Mouse (Mus musculus): ENCODE data around the gene Disp1.

Gene Disp1

GRCm38 (mm10) chr1:183220796-183221718, at the start of gene Disp1:
TSS of gene Disp1 (minus strand) at chr1:183221522.
- DNase-seq (ENCODE audit: low spot score), result peak; percentile 62

GRCm38 (mm10) chr1:183267666-183268065, 46.3 kb upstream of the Disp1 start:
- no peak for DNase-seq (ENCODE audit: low spot score)

- DNase-seq (ENCODE audit: low spot score), result no peak
Measured at GRCm38 (mm10) chr1:183265921-183266467, 44.7 kb upstream of the Disp1 start.

GRCm38 (mm10) chr1:183264145-183265008, 43.1 kb upstream of the Disp1 start:
- no peak for DNase-seq (ENCODE audit: low spot score)

GRCm38 (mm10) chr1:183252574-183252973, 31.3 kb upstream of the Disp1 start:
- DNase-seq (ENCODE audit: low spot score), result no peak

- no peak for DNase-seq (ENCODE audit: low spot score)
Measured at GRCm38 (mm10) chr1:183251818-183252217, 30.5 kb upstream of the Disp1 start.

DNA sequence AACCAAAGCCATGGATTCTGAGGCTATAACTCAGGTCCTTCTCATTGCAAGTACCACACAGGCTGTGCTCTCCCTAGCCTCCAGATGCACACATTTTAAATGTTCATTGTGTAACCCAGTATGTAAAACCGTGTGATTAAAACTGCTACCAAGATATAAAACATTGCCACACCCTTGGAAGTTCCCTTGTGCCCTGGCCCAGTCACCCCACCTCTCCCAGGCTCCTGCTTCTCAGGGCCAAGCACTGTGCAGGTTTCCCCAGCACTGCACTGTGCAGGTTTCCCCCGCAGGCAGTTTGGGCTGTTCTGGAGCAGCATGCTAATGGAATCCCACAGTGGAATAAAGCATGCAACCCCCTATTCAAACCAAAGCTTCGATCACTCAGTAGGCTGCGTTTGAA, 29.3 kb upstream of the Disp1 start:
- no peak for DNase-seq (ENCODE audit: low spot score)

- no peak for DNase-seq (ENCODE audit: low spot score)
Measured at GRCm38 (mm10) chr1:183248144-183248543, 26.8 kb upstream of the Disp1 start.

DNA sequence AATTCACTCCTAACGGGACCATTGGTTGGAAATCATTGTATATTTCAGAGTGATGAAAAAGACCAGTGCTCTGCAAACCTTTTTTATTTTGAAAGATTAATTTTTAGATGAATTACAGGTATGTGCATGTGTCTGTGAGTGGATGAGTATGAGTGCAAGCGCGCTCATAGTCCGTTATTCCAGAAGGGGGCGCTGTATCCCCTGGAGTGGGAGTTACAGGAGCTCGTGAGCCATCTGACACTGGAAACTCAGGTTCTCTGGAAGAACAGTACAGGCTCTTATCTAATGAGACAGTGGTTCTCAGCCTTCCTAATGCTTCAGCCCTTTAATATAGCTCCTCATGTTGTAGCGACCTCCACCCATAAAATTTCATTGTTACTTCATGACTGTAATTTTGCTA, 22.0 kb upstream of the Disp1 start:
- no peak for DNase-seq (ENCODE audit: low spot score)

DNA sequence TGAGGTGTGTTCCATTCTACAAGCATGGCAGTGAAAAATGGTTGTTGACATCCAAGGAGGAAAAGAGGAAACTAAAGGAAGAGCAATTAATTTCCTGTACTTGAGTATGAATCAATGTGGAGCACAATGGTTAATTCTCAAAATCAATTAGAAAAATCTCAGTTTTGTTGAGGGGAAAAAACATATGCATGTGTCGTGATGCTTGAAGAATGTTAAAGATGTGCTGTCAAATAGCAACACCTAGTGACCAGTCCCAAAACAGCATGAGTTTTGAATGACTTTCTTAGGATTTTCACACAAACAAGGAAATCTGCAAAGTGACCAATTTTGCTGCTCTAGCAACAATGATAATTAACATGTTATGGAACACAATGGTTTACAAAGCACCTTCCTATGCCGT, 16.6 kb upstream of the Disp1 start:
- DNase-seq (ENCODE audit: low spot score), result peak; percentile 18

- no peak for DNase-seq (ENCODE audit: low spot score)
Measured at GRCm38 (mm10) chr1:183236460-183236859, 15.1 kb upstream of the Disp1 start.

- DNase-seq (ENCODE audit: low spot score), result no peak
Measured at GRCm38 (mm10) chr1:183233679-183234174, 12.4 kb upstream of the Disp1 start.

DNA sequence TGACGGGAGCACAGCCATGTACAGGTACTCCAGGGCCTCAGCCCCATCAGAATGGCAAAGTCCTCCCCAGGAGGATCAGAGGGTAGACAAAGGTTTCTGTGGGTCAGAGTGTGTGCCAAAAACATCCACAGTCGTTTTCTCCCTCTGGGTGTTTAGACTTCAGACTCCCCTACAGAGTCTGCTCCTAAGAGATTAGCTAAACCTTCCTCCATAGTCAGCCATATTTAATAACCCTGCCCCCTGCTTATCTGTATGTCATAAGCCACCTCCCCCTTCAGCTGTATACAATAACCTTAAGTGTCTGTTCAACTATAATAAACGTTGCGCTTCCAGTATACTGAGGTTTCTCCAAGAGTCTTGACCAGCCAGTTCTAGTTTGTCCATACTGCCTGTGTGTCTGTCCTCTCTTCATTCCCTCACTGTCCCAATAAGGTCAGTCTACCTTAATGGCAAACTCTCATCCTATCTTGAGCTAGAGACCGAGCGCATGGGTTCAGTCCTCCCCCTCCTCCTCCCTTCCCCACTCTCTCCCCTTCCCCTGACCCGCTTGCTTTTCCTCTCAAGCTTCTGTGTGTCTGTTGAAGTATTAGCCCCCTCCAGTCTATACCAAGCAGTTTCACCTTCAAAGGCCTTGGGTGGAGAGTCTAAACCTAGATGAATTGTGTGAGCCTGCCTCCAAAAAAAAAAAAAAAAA, 11.8 kb upstream of the Disp1 start:
- DNase-seq (ENCODE audit: low spot score), result no peak

- no peak for DNase-seq (ENCODE audit: low spot score)
Measured at GRCm38 (mm10) chr1:183227469-183227868, 6.1 kb upstream of the Disp1 start.

DNA sequence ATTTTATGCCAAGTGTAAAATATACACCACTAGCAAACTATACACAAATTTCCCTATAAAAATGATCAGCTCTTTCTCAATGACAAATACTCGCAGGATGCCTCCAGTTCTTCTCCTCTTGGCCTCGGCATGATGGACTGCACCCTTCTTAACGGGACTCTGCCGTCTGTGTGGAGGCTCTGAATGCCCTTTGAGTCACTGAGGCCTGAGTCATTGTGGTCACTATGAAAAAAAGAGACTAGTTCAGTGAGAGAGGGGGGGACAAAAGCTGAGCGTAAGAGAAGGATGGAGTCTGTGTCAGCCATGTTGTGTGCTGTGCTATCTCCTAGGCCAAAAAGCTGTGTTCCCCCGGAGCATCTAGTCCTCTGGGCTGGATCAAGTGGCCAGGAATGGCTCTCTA, 2.3 kb downstream of the Disp1 start:
- DNase-seq (ENCODE audit: low spot score), result no peak

DNA sequence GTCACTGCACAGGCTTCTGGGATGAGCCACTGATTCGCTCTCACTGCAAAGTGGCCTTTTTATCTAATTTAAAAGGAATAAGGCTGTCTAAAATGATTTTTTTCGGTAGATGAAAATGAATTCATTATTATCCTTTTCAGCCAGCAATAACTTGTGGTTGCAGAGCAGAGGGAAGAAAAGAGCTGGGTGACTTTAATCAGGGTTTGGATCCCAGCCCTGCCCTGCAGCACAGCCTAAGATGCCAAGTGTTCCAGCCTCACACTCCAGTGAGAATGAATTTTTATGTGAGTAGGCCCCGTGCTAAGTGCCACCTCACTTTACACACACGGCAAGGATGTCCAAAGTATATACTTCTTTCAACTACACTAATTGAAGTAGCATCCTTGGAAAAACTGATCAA, 4.6 kb downstream of the Disp1 start:
- DNase-seq (ENCODE audit: low spot score), result no peak

DNA sequence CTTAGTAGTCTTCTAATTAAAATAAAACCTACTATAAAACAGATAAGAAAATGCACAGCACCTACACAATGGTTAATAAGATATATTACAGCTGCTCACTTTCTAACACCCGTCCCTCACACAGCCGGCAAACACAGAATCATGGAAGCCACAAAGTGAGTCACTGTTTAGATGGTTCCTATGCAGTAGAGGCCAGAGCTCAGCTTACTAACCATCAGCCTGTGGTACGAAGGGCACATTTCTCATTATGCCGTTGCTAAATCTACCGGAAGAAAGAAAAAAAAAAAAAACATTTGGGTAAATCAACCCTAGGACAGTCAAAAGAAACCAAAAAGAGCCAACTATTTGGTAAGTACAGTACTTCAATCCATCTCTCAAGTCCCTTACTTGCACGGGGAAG, 5.6 kb downstream of the Disp1 start:
- DNase-seq (ENCODE audit: low spot score), result no peak

- DNase-seq (ENCODE audit: low spot score), result no peak
Measured at GRCm38 (mm10) chr1:183213850-183214249, 7.5 kb downstream of the Disp1 start.

- no peak for DNase-seq (ENCODE audit: low spot score)
Measured at GRCm38 (mm10) chr1:183212757-183213211, 8.5 kb downstream of the Disp1 start.

DNA sequence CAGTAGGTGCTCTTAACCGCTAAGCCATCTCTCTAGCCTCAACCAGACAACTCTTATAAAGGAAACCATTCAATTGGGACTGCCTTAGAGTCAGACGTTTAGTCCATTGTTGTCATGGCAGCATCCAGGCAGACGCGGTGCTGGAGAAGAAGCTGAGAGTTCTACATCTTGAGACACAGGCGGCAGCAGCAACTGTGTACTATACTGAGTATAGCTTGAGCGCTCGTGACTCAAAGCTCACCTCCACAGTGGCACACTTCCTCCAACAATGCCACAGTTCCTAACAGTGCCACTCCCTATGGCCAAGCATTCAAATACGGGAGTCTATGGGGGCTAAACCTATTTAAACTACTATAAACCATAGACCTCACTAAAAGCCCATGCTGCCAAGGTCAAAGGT, 11.2 kb downstream of the Disp1 start:
- no peak for DNase-seq (ENCODE audit: low spot score)

GRCm38 (mm10) chr1:183207623-183208022, 13.7 kb downstream of the Disp1 start:
- no peak for DNase-seq (ENCODE audit: low spot score)

- DNase-seq (ENCODE audit: low spot score), result no peak
Measured at GRCm38 (mm10) chr1:183207141-183207540, 14.2 kb downstream of the Disp1 start.
